Mouse (Mus musculus) ES-E14 (cell line): ENCODE results near the gene B4galnt3. TPM values are rescaled to one million over a fixed set of nuclear protein-coding genes. Genes with fewer than 3 reads are reported as not detected.

Source experiments
- DNase-seq: peaks from one replicate; pipeline ENCODE4 v3.0.0-alpha.2; 2013; ENCODE audit warnings: low read depth, low spot score
- H3K27ac ChIP-seq: 2 replicates; pipeline ENCODE4 v1.5.1; 2012; ENCODE audit warnings: low read depth, mild to moderate bottlenecking, low read length, moderate library complexity, mixed read lengths; ENCODE audit not compliant: poor library complexity, insufficient read depth, severe bottlenecking
- H3K36me3 ChIP-seq: 2 replicates; pipeline ENCODE4 v1.6.1; 2012; ENCODE audit warnings: mild to moderate bottlenecking, low read length, moderate library complexity, mixed read lengths; ENCODE audit not compliant: control insufficient read depth, poor library complexity, insufficient read depth, severe bottlenecking
- H3K4me1 ChIP-seq, 2 experiments: fragments of 150-350 bp in 1 of 2; sonication (generic) in 1 of 2; 2 replicates each; pipeline ENCODE4 v1.6.1; 2012; ENCODE audit warnings: low read length in 2 of 2, mild to moderate bottlenecking in 1 of 2, mixed read lengths in 1 of 2; ENCODE audit not compliant: control insufficient read depth in 2 of 2, insufficient read depth in 2 of 2, poor library complexity in 1 of 2
- H3K4me3 ChIP-seq, 2 experiments: fragments of 150-350 bp in 1 of 2; sonication (generic) in 1 of 2; 2 replicates each; pipeline ENCODE4 v1.5.1; 2012; ENCODE audit warnings: low read length in 2 of 2, low read depth in 1 of 2, mild to moderate bottlenecking in 1 of 2, mixed read lengths in 1 of 2; ENCODE audit not compliant: insufficient read depth in 1 of 2, poor library complexity in 1 of 2, severe bottlenecking in 1 of 2
- H3K9ac ChIP-seq: 2 replicates; pipeline ENCODE4 v1.6.1; 2012; ENCODE audit warnings: low read depth, mild to moderate bottlenecking, low read length, mixed read lengths; ENCODE audit not compliant: poor library complexity, insufficient read depth, severe bottlenecking
- H3K9me3 ChIP-seq: fragments of 150-350 bp; sonication (generic); 2 replicates; pipeline ENCODE4 v1.6.1; 2012; ENCODE audit warnings: low read depth, mild to moderate bottlenecking, low read length; ENCODE audit not compliant: control insufficient read depth, insufficient read depth
- CHD2 ChIP-seq: IDR thresholded peaks from 2 replicates; pipeline ENCODE4 v1.6.1; 2014; ENCODE audit warnings: mild to moderate bottlenecking, low read depth, low read length, inconsistent platforms
- HCFC1 ChIP-seq: IDR thresholded peaks from 2 replicates; pipeline ENCODE4 v1.6.1; 2012; ENCODE audit warnings: low read length, inconsistent platforms, borderline replicate concordance; ENCODE audit not compliant: insufficient read depth
- MAFK ChIP-seq: IDR thresholded peaks from 2 replicates; pipeline ENCODE4 v1.6.1; 2014; ENCODE audit warnings: mild to moderate bottlenecking, low read depth, low read length, inconsistent platforms; ENCODE audit not compliant: insufficient read depth
- ZC3H11A ChIP-seq: IDR thresholded peaks from 2 replicates; pipeline ENCODE4 v1.6.1; 2012; ENCODE audit warnings: low read depth, mild to moderate bottlenecking, inconsistent platforms, low read length, borderline replicate concordance
- ZNF384 ChIP-seq: IDR thresholded peaks from 2 replicates; pipeline ENCODE4 v1.6.1; 2012; ENCODE audit warnings: low read depth, low read length, inconsistent platforms
- in situ Hi-C, 2 experiments: fragments of 600-800 bp; cut with MboI; formaldehyde crosslinking; loops; one replicate each; pipeline ENCODE4 v1.15.1; 2025; ENCODE audit warnings: low sequenced_read_pairs in 2 of 2, inconsistent platforms in 1 of 2; ENCODE audit not compliant: unreplicated experiment in 2 of 2
- total RNA-seq: library from RNA; depleted of rRNA; stranded (reverse); fragments of 300-350 nt; gene quantifications from 2 replicates; pipeline ENCODE4 v1.2.3, GENCODE M21; 2012

B4galnt3 gene
- total RNA-seq, 1 experiment: 34.1 TPM

DNA sequence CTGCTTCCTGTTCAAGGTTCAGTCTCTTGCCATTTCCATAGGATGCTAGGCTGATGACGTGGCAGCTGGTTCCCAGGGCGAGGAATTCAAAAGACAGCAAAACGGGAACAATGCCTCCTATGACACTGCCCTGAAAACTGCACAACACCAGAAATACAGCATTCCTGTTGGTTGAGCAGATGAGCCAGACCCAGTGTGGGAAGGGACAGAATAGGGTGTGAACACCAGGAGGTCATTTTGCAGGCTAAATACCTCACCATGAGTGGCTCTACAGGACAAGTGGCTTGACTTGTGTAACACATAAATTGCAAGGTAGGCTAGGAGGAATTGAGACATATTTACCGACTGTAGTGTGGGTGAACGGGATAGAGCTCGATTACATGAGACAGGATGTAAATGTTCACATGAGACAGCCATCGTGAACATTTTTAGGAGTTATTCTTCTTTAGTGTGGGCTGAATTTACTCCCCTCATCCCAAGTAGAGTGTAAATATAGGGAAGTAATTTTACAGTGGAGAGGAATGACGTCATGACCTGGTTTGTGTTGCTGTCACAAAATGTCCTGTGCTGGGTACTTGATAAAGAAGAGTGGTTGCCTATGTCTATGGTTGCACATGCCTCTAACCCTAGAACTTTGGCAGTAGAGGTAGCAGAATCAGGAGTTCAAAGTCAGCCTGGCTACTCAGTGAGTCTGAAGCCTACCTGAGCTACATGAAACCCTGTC, 121.9 kb downstream of the B4galnt3 start:
- no peak overlapping the region for H3K27ac ChIP-seq
- H3K4me1 ChIP-seq: peaks cover 0 to 1% of the 10 kb centered on the region in 2 experiments; a peak in 1 of 4 replicates
- H3K9ac ChIP-seq: no peak overlapping the region
- in situ Hi-C loops: no loop called here
- no peak for DNase-seq
- no peak for TF ChIP-seq HCFC1
- no peak for TF ChIP-seq CHD2
- no peak for TF ChIP-seq ZC3H11A
- no peak for TF ChIP-seq ZNF384
- TF ChIP-seq MAFK: no peak
- no peak overlapping the region for H3K4me3 ChIP-seq
- H3K9me3 ChIP-seq: no peaks in the 10 kb centered on the region; the same call in 1 of the 2 replicates
- no peaks in the 10 kb centered on the region for H3K36me3 ChIP-seq

DNA sequence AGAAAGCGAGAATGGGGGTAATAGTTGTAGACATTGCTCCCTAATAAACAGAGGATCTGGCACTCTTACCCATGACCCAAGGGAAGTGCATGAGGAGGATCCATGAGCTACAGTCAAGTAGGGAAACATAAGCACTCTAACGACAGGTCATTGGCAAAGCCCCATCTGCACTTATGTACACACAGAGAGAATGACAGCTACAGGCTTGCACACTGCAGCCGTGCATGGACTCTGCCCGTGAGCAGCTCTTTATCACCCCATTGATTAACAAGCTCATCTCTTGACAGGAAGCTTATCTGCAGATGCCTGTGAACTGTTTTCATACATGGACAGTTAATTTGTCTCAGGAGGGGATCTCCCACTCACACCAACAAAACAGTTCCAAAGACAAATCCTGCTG, 126.8 kb downstream of the B4galnt3 start:
- in situ Hi-C loops: no loop called here
- no peaks in the 10 kb centered on the region for H3K9me3 ChIP-seq
- H3K36me3 ChIP-seq: no peaks in the 10 kb centered on the region
- H3K4me1 ChIP-seq: 0 out of 4 replicates have a peak, but pooled peaks cover 1 to 3% of the 10 kb centered on the region in 2 experiments
- H3K27ac ChIP-seq: no peak overlapping the region
- H3K9ac ChIP-seq: no peak overlapping the region
- TF ChIP-seq ZC3H11A (no peak), ZNF384 (no peak), CHD2 (no peak), MAFK (no peak), HCFC1 (no peak)
- no peak for DNase-seq
- no peak overlapping the region for H3K4me3 ChIP-seq

DNA sequence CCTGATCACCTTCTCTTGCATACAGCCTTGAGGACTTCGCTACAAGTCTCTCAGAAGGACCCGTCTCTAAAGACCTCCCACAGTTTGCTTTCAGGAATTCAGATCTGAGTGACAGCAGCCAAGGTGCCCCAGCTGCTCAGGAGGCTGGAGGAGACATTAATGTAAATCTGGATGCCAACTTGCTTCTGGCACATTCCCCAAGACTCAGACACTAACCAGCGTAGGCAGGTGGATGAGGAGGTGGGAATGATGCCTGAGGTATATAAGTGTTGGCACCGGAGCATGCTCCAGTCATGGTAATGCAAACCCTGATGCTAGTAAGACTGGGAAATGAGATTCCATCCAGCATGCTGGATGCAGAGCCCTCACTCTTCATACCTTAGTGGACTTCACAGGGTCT, 129.6 kb downstream of the B4galnt3 start:
- H3K4me3 ChIP-seq: no peak overlapping the region
- TF ChIP-seq CHD2 (no peak), ZC3H11A (no peak), ZNF384 (no peak), HCFC1 (no peak), MAFK (no peak)
- no peak overlapping the region for H3K27ac ChIP-seq
- 0 out of 4 replicates have a peak, but pooled peaks cover 1 to 3% of the 10 kb centered on the region in 2 experiments for H3K4me1 ChIP-seq
- DNase-seq: no peak
- H3K9me3 ChIP-seq: no peaks in the 10 kb centered on the region
- H3K9ac ChIP-seq: no peak overlapping the region
- no peaks in the 10 kb centered on the region for H3K36me3 ChIP-seq
- in situ Hi-C loops: no loop called here

DNA sequence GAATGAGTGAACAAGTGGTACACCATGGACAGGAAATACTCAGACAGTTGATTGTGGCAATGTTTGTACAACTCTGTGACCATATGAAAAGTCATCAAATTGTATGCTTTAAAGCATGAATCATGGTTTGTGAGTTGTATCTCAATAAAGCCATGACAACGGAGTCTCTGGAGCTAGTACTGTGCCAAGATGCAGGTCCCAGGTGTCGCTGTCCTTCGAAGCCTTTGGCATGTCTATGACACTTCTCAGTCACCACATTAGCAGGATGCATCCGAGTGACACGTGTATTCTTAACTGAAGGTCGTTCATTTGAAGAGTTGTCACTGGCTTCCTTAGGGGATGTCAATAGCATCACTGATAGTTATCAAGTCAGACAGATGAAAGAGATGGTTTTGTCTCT, 131.4 kb downstream of the B4galnt3 start:
- no peak for DNase-seq
- Histone ChIP-seq H3K9ac (no peak overlapping the region), H3K9me3 (no peaks in the 10 kb centered on the region), H3K4me1 (0 out of 4 replicates have a peak, but pooled peaks cover 1 to 3% of the 10 kb centered on the region in 2 experiments), H3K27ac (no peak overlapping the region), H3K36me3 (no peaks in the 10 kb centered on the region), H3K4me3 (no peak overlapping the region)
- in situ Hi-C loops: no loop called here
- no peak for TF ChIP-seq ZC3H11A
- TF ChIP-seq CHD2: no peak
- no peak for TF ChIP-seq MAFK
- TF ChIP-seq HCFC1: no peak
- TF ChIP-seq ZNF384: no peak
